Mouse (Mus musculus): ENCODE data around the gene Rabggtb. TPM values are rescaled to one million over a fixed set of nuclear protein-coding genes. Genes with fewer than 3 reads are reported as not detected.

Rabggtb gene
- polyA plus RNA-seq, 1 experiment from 2014 or later: 39.6 TPM

Other genes with a start within 250 kb of the Rabggtb start
- 38.3 and 41.2 TPM in 2 replicates for gene St6galnac3, start 187.8 kb downstream of the Rabggtb start, polyA plus RNA-seq (2016; fragmentation: Nextera tagmentation; extraction: Ambion mirVana)
- gene Asb17, start 68.8 kb downstream of the Rabggtb start, polyA plus RNA-seq (2016; fragmentation: Nextera tagmentation; extraction: Ambion mirVana): 0.08 and 0.13 TPM in 2 replicates
- 0.06 and 0.15 TPM in 2 replicates for gene Msh4, start 6.9 kb downstream of the Rabggtb start, polyA plus RNA-seq (2016; fragmentation: Nextera tagmentation; extraction: Ambion mirVana)
- 53.2 and 54.4 TPM in 2 replicates for gene Acadm, start 31.6 kb upstream of the Rabggtb start, polyA plus RNA-seq (2016; fragmentation: Nextera tagmentation; extraction: Ambion mirVana)
- 0.45 and 0.54 TPM in 2 replicates for gene Slc44a5, start 60.4 kb upstream of the Rabggtb start, polyA plus RNA-seq (2016; fragmentation: Nextera tagmentation; extraction: Ambion mirVana)